Mouse (Mus musculus) stomach, embryonic 14.5 days (tissue): ENCODE data around the gene Sptssb. TPM values are rescaled to one million over a fixed set of nuclear protein-coding genes. Genes with fewer than 3 reads are reported as not detected.

Experiments
- ATAC-seq: fragments of 200-750 bp; cut with Nextera tagmentation; 2 replicates; pipeline ENCODE4 v1.8.0; 2017; ENCODE audit warnings: low read depth, moderate TSS enrichment; ENCODE audit not compliant: insufficient number of reproducible peaks, insufficient read depth, low FRiP score
- H3K27ac ChIP-seq: fragments of 300-500 bp; sonication (generic); 2 replicates; pipeline ENCODE4 v1.5.1; 2014; ENCODE audit warnings: mild to moderate bottlenecking, low read length, moderate library complexity, mixed read lengths
- H3K27me3 ChIP-seq: fragments of 300-500 bp; sonication (generic); 2 replicates; pipeline ENCODE4 v1.6.1; 2014; ENCODE audit warnings: low read length, control low read depth, mixed read lengths; ENCODE audit not compliant: control insufficient read depth, insufficient read depth
- H3K36me3 ChIP-seq: fragments of 300-500 bp; sonication (generic); 2 replicates; pipeline ENCODE4 v1.6.1; 2014; ENCODE audit warnings: mild to moderate bottlenecking, control low read depth, low read length, moderate library complexity, mixed read lengths; ENCODE audit not compliant: control insufficient read depth, insufficient read depth
- H3K4me1 ChIP-seq: fragments of 300-500 bp; sonication (generic); 2 replicates; pipeline ENCODE4 v1.6.1; 2014; ENCODE audit warnings: low read length, control low read depth, mixed read lengths; ENCODE audit not compliant: control insufficient read depth, insufficient read depth
- H3K4me2 ChIP-seq: fragments of 300-500 bp; sonication (generic); replicated peaks from 2 replicates; pipeline ENCODE4 v1.6.1; 2014; ENCODE audit warnings: low read depth, low read length, control low read depth
- H3K4me3 ChIP-seq: fragments of 300-500 bp; sonication (generic); 2 replicates; pipeline ENCODE4 v1.5.1; 2014; ENCODE audit warnings: low read depth, low read length, control low read depth
- H3K9ac ChIP-seq: fragments of 300-500 bp; sonication (generic); replicated peaks from 2 replicates; pipeline ENCODE4 v1.6.1; 2014; ENCODE audit warnings: low read depth, mild to moderate bottlenecking, control low read depth, low read length, moderate library complexity, mixed read lengths
- H3K9me3 ChIP-seq: fragments of 300-500 bp; sonication (generic); 2 replicates; pipeline ENCODE4 v1.6.1; 2016; ENCODE audit warnings: low read depth, low read length, control low read depth; ENCODE audit not compliant: control insufficient read depth
- WGBS: fragments of 180-500 bp; shearing (Covaris S2); extraction: QIAGEN DNeasy Blood & Tissue Kit; methylation state at CpG from one replicate; pipeline ENCODE4 v1.1.7; 2014; 5-methylcytosine and 5-hydroxymethylcytosine counted together
- polyA plus RNA-seq: library from polyadenylated mRNA; unstranded; fragments of >200 nt; fragmentation: Nextera tagmentation; extraction: Ambion mirVana; gene quantifications from 2 replicates; pipeline ENCODE4 v1.2.1, GENCODE M21; 2014

The Sptssb gene
- polyA plus RNA-seq, 1 experiment from 2014 or later, result 26.3 TPM

- H3K4me2 ChIP-seq, result no peak overlapping the region
- H3K36me3 ChIP-seq, result no peaks in the 10 kb centered on the region
- WGBS, result 65% methylated on average over 1 of the region's 1 CpGs
- H3K27me3 ChIP-seq, result no peaks in the 10 kb centered on the region
- no peak overlapping the region for H3K4me3 ChIP-seq
- no peak overlapping the region for H3K27ac ChIP-seq
- no peak for ATAC-seq
- no peaks in the 10 kb centered on the region for H3K9me3 ChIP-seq
- no peaks in the 10 kb centered on the region for H3K4me1 ChIP-seq
- no peak overlapping the region for H3K9ac ChIP-seq
These were observed 60.6 kb downstream of the Sptssb start for GRCm38 (mm10) chr3:69799096-69799495.

- Histone ChIP-seq H3K9ac (no peak overlapping the region), H3K27ac (no peak overlapping the region), H3K36me3 (no peaks in the 10 kb centered on the region), H3K4me2 (no peak overlapping the region), H3K9me3 (no peaks in the 10 kb centered on the region), H3K4me3 (no peak overlapping the region), H3K27me3 (no peaks in the 10 kb centered on the region), H3K4me1 (no peaks in the 10 kb centered on the region)
- ATAC-seq, result no peak
- 73% methylated on average over 2 of the region's 2 CpGs for WGBS
These were observed 61.8 kb downstream of the Sptssb start for GRCm38 (mm10) chr3:69797969-69798368.

GRCm38 (mm10) chr3:69797533-69797932 is 62.2 kb downstream of the Sptssb start:
- no peak overlapping the region for H3K9ac ChIP-seq

GRCm38 (mm10) chr3:69792823-69793417 is 66.8 kb downstream of the Sptssb start:
- no peak overlapping the region for H3K9ac ChIP-seq
- H3K36me3 ChIP-seq, result no peaks in the 10 kb centered on the region
- H3K4me2 ChIP-seq, result no peak overlapping the region
- no peaks in the 10 kb centered on the region for H3K27me3 ChIP-seq
- 52% methylated on average over 3 of the region's 3 CpGs for WGBS
- ATAC-seq, result 0 out of 2 replicates have a peak, but pooled peaks have one; percentile 56
- no peak overlapping the region for H3K4me3 ChIP-seq
- no peaks in the 10 kb centered on the region for H3K9me3 ChIP-seq
- no peak overlapping the region for H3K27ac ChIP-seq
- no peaks in the 10 kb centered on the region for H3K4me1 ChIP-seq

More at GRCm38 (mm10) chr3:69797533-69797932, 62.2 kb downstream of the Sptssb start:
- no peaks in the 10 kb centered on the region for H3K27me3 ChIP-seq
- H3K4me2 ChIP-seq, result no peak overlapping the region
- no peaks in the 10 kb centered on the region for H3K9me3 ChIP-seq
- no peak overlapping the region for H3K4me3 ChIP-seq
- H3K36me3 ChIP-seq, result no peaks in the 10 kb centered on the region
- WGBS, result 89% methylated on average over 4 of the region's 4 CpGs
- H3K27ac ChIP-seq, result no peak overlapping the region
- no peak for ATAC-seq
- H3K4me1 ChIP-seq, result no peaks in the 10 kb centered on the region

- Histone ChIP-seq H3K27ac (no peak overlapping the region), H3K36me3 (no peaks in the 10 kb centered on the region), H3K4me3 (no peak overlapping the region), H3K4me1 (no peaks in the 10 kb centered on the region), H3K9me3 (no peaks in the 10 kb centered on the region), H3K27me3 (no peaks in the 10 kb centered on the region), H3K9ac (no peak overlapping the region), H3K4me2 (no peak overlapping the region)
- ATAC-seq, result no peak
- 69% methylated on average over 4 of the region's 4 CpGs for WGBS
These were observed 80.4 kb downstream of the Sptssb start for GRCm38 (mm10) chr3:69779246-69779796.

- no peaks in the 10 kb centered on the region for H3K36me3 ChIP-seq
- 89% methylated on average over 4 of the region's 4 CpGs for WGBS
- no peak overlapping the region for H3K9ac ChIP-seq
- H3K4me2 ChIP-seq, result no peak overlapping the region
- no peaks in the 10 kb centered on the region for H3K4me1 ChIP-seq
- no peaks in the 10 kb centered on the region for H3K9me3 ChIP-seq
- no peaks in the 10 kb centered on the region for H3K27me3 ChIP-seq
- ATAC-seq, result no peak
- no peak overlapping the region for H3K27ac ChIP-seq
- H3K4me3 ChIP-seq, result no peak overlapping the region
These were observed 86.4 kb downstream of the Sptssb start for GRCm38 (mm10) chr3:69773356-69773755.

Other genes starting within 250 kb of the Sptssb start
- 143 and 147 TPM in 2 replicates for gene Nmd3, start 138.0 kb downstream of the Sptssb start, polyA plus RNA-seq
- not detected in 2 replicates for gene Otol1, start 147.7 kb upstream of the Sptssb start, polyA plus RNA-seq